Mouse (Mus musculus) spleen, adult 2 months (tissue): ENCODE results near the gene Grpel1. TPM values are rescaled to one million over a fixed set of nuclear protein-coding genes. Genes with fewer than 3 reads are reported as not detected.

ENCODE experiments used
- DNase-seq, 2 experiments: peaks; one replicate each; pipeline versions ENCODE4 v3.0.0 to v3.0.0-alpha.2; 2012 to 2021; ENCODE audit warnings: low spot score in 2 of 2, low read depth in 1 of 2
- H3K27ac ChIP-seq: fragments of 200-500 bp; 2 replicates; pipeline ENCODE4 v1.5.1; 2012; ENCODE audit warnings: low read length, inconsistent platforms; ENCODE audit not compliant: insufficient read depth
- H3K27me3 ChIP-seq: fragments of 200-500 bp; 2 replicates; pipeline ENCODE4 v1.6.1; 2012; ENCODE audit warnings: mild to moderate bottlenecking, moderate library complexity, low read length, inconsistent platforms; ENCODE audit not compliant: control insufficient read depth, insufficient read depth
- H3K36me3 ChIP-seq: fragments of 200-500 bp; 2 replicates; pipeline ENCODE4 v1.6.1; 2012; ENCODE audit warnings: mild to moderate bottlenecking, low read length, inconsistent platforms; ENCODE audit not compliant: control insufficient read depth, insufficient read depth
- H3K4me1 ChIP-seq: fragments of 200-500 bp; 2 replicates; pipeline ENCODE4 v1.6.1; 2011; ENCODE audit warnings: inconsistent platforms; ENCODE audit not compliant: control insufficient read depth, insufficient read depth, insufficient read length
- H3K4me3 ChIP-seq: fragments of 200-500 bp; 2 replicates; pipeline ENCODE4 v1.5.1; 2011; ENCODE audit warnings: mild to moderate bottlenecking, inconsistent platforms; ENCODE audit not compliant: insufficient read depth, insufficient read length; ENCODE audit errors: extremely low read depth
- CTCF ChIP-seq: fragments of 200-500 bp; IDR thresholded peaks from 2 replicates; pipeline ENCODE4 v1.5.1; 2011; ENCODE audit warnings: mild to moderate bottlenecking, inconsistent platforms; ENCODE audit not compliant: insufficient read depth, insufficient read length, insufficient replicate concordance; ENCODE audit errors: extremely low read depth
- POLR2A ChIP-seq: fragments of 200-500 bp; IDR thresholded peaks from 2 replicates; pipeline ENCODE4 v1.6.1; 2011; ENCODE audit warnings: low read depth, low read length, inconsistent platforms
- WGBS: fragments of 180-500 bp; shearing (Covaris S2); methylation state at CpG from one replicate; pipeline ENCODE4 v1.1.7; 2018; 5-methylcytosine and 5-hydroxymethylcytosine counted together
- polyA plus RNA-seq: library from polyadenylated mRNA; depleted of rRNA; stranded (reverse); fragments of >200 nt; gene quantifications from 2 replicates; pipeline ENCODE4 v1.2.3, GENCODE M21; 2012

Grpel1 gene
- polyA plus RNA-seq, 1 experiment, result 6.4 TPM

DNA sequence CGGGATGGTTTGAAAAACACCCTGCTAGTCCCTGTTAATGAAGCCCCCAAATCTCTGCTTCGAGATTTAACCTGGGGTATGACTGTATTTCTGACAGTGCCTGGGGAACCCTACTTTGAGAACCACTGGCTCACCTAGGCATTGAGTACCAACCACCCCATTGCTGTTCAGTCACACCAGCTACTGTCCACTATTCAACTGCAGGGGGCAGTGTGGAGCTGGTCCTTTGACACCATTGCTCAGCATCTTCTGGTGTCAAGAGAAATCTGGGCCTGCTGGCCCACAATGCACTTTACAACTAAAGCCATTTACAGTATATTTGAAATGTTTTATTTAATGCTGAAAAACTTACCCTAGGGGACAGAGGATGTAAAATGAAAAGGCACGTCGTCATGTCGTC, 9.5 kb downstream of the Grpel1 start:
- peak; percentile 52 to 71 for DNase-seq
- Histone ChIP-seq H3K27me3 (no peaks in the 10 kb centered on the region), H3K36me3 (peaks cover 42% of the 10 kb centered on the region), H3K4me3 (no peak overlapping the region), H3K4me1 (peaks cover 11% of the 10 kb centered on the region), H3K27ac (no peak overlapping the region)
- no peak for TF ChIP-seq POLR2A
- peak; percentile 63; the same call in 1 of the 2 replicates for TF ChIP-seq CTCF
- 91% methylated on average over 5 of the region's 5 CpGs for WGBS

DNA sequence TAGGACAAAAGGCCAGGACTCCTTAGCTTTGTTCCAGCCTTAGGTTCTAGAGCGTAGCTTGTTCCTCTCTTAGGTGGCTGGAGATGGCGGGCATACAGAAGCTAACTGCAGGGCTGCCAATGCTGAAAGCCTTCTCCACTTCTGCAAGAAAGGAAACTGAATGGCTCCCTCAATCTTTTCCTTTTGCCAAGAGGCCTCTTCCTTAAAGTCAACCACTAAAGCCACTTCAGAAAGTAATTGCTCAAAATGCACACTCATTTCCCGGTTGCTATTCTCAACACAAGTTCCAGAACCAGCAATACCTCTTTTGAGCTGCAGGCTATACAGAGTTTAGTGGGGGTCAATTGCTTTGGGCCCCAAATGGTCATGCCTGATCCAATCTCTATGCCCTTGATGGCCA, 12.7 kb downstream of the Grpel1 start:
- TF ChIP-seq POLR2A (no peak), CTCF (no peak)
- no peak for DNase-seq
- Histone ChIP-seq H3K4me3 (no peak overlapping the region), H3K36me3 (peaks cover 14% of the 10 kb centered on the region), H3K4me1 (peaks cover 33% of the 10 kb centered on the region), H3K27ac (no peak overlapping the region), H3K27me3 (no peaks in the 10 kb centered on the region)
- 45% methylated on average over 3 of the region's 3 CpGs for WGBS

DNA sequence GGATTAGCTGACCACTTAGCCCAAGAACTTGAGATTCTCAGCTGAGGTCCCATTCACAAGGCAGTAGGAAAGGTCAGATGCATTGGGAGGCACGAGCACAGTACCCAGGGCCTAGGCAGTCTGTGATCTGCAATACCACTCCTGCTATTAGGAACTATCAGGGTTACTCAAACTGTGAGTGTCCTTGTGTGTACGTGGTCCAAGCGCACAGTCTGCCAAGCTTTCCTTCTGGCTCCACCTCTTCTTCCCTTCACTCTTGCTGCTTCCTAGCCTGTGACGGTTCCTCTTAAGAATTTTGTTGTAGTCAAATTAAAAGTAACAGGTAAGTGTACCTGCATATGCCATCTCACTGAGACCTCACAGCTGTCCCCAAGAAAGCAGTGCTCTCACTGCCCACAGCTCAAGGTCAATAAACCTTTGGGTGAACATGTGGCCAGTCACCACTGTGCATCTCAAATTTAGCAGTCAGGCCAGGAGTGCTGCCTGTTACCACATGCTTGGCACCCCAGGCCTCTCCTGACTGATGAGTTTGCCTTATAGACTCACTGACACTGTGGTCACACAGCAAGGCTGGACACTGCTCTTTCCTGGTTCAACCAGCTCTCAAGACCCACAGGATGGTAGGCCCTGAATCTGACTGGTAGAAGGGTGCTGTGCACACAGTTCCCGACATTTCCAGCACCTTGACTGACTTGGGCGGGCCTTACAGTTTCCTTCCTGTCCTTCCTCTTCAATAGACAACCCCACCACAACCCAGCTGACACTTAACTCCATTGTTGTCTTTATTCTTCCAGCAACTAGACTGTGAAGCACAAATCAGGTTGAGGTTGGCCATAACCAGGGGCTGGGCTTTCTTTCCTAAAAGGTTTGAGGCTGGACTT, 14.0 kb downstream of the Grpel1 start:
- no peak for TF ChIP-seq CTCF
- TF ChIP-seq POLR2A, result no peak
- DNase-seq, result no peak
- no peak overlapping the region for H3K4me3 ChIP-seq
- H3K27me3 ChIP-seq, result no peaks in the 10 kb centered on the region
- peaks cover 39% of the 10 kb centered on the region for H3K4me1 ChIP-seq
- WGBS, result 65% methylated on average over 6 of the region's 6 CpGs
- no peak overlapping the region for H3K27ac ChIP-seq
- H3K36me3 ChIP-seq, result peaks cover 8% of the 10 kb centered on the region

DNA sequence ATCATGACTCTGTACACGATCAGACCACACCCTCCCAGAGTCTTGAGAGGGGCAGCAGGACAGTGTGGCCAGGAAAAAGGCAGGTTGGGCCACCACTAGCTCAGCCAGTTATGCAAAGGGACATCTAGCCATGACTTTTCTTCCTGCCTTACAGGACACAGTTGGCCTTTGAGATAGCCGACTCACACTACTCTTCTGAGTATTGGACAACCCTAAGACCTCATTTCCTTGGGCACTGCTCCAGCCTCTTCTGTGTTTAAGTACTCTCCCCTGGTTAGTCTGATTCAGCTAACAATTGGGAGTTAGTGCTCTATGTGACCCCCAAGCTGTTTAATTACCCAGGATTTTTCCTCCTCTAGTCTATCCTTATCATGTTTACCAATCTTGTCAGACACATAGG, 14.9 kb downstream of the Grpel1 start:
- no peak for DNase-seq
- Histone ChIP-seq H3K4me3 (no peak overlapping the region), H3K4me1 (peaks cover 39% of the 10 kb centered on the region), H3K27ac (no peak overlapping the region), H3K27me3 (no peaks in the 10 kb centered on the region), H3K36me3 (peaks cover 8% of the 10 kb centered on the region)
- 35% methylated on average over 2 of the region's 2 CpGs for WGBS
- no peak for TF ChIP-seq CTCF
- TF ChIP-seq POLR2A, result no peak

DNA sequence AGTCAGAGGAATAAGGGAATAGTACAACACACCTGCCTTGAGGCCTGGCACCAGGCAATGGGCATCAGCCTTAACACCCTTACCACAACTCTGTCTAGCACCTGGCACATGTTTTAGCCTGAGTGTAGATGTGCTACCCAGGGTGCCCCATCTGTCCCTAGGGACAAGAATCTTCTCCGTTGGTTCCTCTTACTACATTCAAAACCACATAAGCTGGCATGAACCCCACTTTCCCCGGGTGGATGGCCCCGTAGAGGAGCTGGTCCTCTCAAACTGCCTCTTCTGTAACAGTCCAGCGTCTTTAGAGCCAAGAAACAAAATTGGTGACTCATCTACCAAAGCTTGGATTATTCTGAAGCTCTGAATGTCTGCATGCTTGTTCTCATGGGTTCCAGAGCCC, 15.6 kb downstream of the Grpel1 start:
- H3K4me3 ChIP-seq, result no peak overlapping the region
- 18% methylated on average over 4 of the region's 4 CpGs for WGBS
- H3K36me3 ChIP-seq, result peaks cover 4% of the 10 kb centered on the region
- peaks cover 43% of the 10 kb centered on the region for H3K4me1 ChIP-seq
- TF ChIP-seq CTCF (no peak), POLR2A (no peak)
- peak; percentile 54 to 56 for DNase-seq
- peak overlapping the region; percentile 15; the same call in 1 of the 2 replicates for H3K27ac ChIP-seq
- no peaks in the 10 kb centered on the region for H3K27me3 ChIP-seq

DNA sequence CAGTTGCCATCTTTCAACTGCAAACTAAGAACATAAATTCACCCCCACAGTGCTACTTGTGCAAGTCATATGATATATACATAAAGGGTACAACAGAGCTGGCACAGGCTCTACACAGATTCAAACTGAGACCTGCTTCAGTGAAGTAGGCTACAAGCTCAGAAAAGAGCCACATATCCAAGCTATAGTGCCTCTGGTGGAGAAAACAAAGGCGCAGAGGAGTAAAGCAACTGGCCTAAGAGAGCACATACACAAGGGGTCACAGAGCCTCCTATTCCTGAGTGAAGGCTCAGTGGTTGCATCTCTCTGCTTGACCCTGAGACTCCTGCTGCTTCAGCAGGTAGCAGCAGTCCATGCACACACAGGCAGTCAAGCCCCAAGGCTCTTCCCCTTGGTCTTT, 16.3 kb downstream of the Grpel1 start:
- Histone ChIP-seq H3K4me3 (no peak overlapping the region), H3K27me3 (no peaks in the 10 kb centered on the region), H3K27ac (no peak overlapping the region), H3K4me1 (peaks cover 43% of the 10 kb centered on the region), H3K36me3 (peaks cover 4% of the 10 kb centered on the region)
- 69% methylated on average over 1 of the region's 1 CpGs for WGBS
- no peak for TF ChIP-seq POLR2A
- TF ChIP-seq CTCF, result no peak
- no peak for DNase-seq
